Mouse (Mus musculus) heart, postnatal 36 days (tissue): ENCODE results near the gene Hacd3. TPM values are rescaled to one million over a fixed set of nuclear protein-coding genes. Genes with fewer than 3 reads are reported as not detected.

Experiments used
- DNase-seq, 2 experiments: peaks; one replicate each; pipeline ENCODE4 v3.0.0; 2021 to 2022
- intact Hi-C: fragments of 180-260 bp; cut with DNase I; formaldehyde crosslinking; loops from one replicate; pipeline ENCODE4 v1.15.1; 2025
- microRNA-seq, 2 experiments: library from miRNA; unstranded; fragments of <30 nt; microRNA quantifications; one replicate each; pipeline ENCODE4 v1.2.0; 2021; ENCODE audit warnings: borderline number of aligned reads in 2 of 2
- total RNA-seq, 2 experiments: library from RNA; stranded (reverse); gene quantifications; 2 replicates each; pipeline ENCODE4 v1.2.3; 2021

The Hacd3 gene
- total RNA-seq, 2 experiments from 2014 or later, result 17.3 to 18.6 TPM

- intact Hi-C loops, result no loop called here
- no peak for DNase-seq
These were observed 65.2 kb downstream of the Hacd3 start for GRCm38 (mm10) chr9:64956337-64956736.

GRCm38 (mm10) chr9:64953190-64953589 is 68.3 kb downstream of the Hacd3 start:
- intact Hi-C loops, result no loop called here

GRCm38 (mm10) chr9:64952055-64952454 is 69.4 kb downstream of the Hacd3 start:
- intact Hi-C loops, result no loop called here
- DNase-seq, result no peak

More at GRCm38 (mm10) chr9:64953190-64953589, 68.3 kb downstream of the Hacd3 start:
- DNase-seq, result no peak

- intact Hi-C loops, result no loop called here
- DNase-seq, result no peak
These were observed 70.3 kb downstream of the Hacd3 start, which contains the start of gene Slc24a1 for GRCm38 (mm10) chr9:64951161-64951657. TSS of gene Slc24a1 (minus strand) at chr9:64951607.

GRCm38 (mm10) chr9:64947483-64948095 is 73.9 kb downstream of the Hacd3 start:
- no peak for DNase-seq
- intact Hi-C loops, result no loop called here

GRCm38 (mm10) chr9:64943997-64944396 is 77.5 kb downstream of the Hacd3 start:
- intact Hi-C loops, result no loop called here
- DNase-seq, result no peak

- intact Hi-C loops, result no loop called here
- DNase-seq, result no peak
These were observed 79.8 kb downstream of the Hacd3 start for GRCm38 (mm10) chr9:64941650-64942049.

GRCm38 (mm10) chr9:64940731-64941346 is 80.7 kb downstream of the Hacd3 start:
- intact Hi-C loops, result no loop called here
- DNase-seq, result no peak

- intact Hi-C loops, result loop anchor here (5.0 kb wide), 1 partner anchor 547 kb away; no protein-coding TSS in a partner anchor
These were observed 81.7 kb downstream of the Hacd3 start for GRCm38 (mm10) chr9:64939790-64940189.

GRCm38 (mm10) chr9:64939281-64939680 is 82.2 kb downstream of the Hacd3 start:
- DNase-seq, result no peak
- intact Hi-C loops, result loop anchor here (5.0 kb wide), 1 partner anchor 547 kb away; no protein-coding TSS in a partner anchor

More at GRCm38 (mm10) chr9:64939790-64940189, 81.7 kb downstream of the Hacd3 start:
- no peak for DNase-seq

GRCm38 (mm10) chr9:64938535-64938934 is 83.0 kb downstream of the Hacd3 start:
- intact Hi-C loops, result loop anchor here (5.0 kb wide), 1 partner anchor 546 kb away; no protein-coding TSS in a partner anchor
- no peak for DNase-seq

- DNase-seq, result no peak
- intact Hi-C loops, result loop anchor here (2.0 to 5.0 kb wide), 2 partner anchors 159 to 545 kb away; no protein-coding TSS in a partner anchor
These were observed 84.0 kb downstream of the Hacd3 start for GRCm38 (mm10) chr9:64937491-64937890.

Small RNAs within 50 kb of the gene (microRNA-seq; reads per million reads assigned to microRNA genes)
- gene Gm25640, result 0 reads per million in 2 experiments

Other genes with a start within 250 kb of the Hacd3 start
- gene Dennd4a, start 210.4 kb downstream of the Hacd3 start, total RNA-seq, result 1 to 10 TPM; 7.7 to 8.4 TPM
- under 1 TPM; 0.14 to 0.22 TPM for gene Slc24a1, start 70.1 kb downstream of the Hacd3 start, total RNA-seq
- gene Ints14, start 60.8 kb downstream of the Hacd3 start, total RNA-seq, result 10 to 100 TPM; 15.9 to 16.0 TPM
- gene Dpp8, start 10.7 kb upstream of the Hacd3 start, total RNA-seq, result 10 to 100 TPM; 58.1 to 64.9 TPM
- 10 to 100 TPM in 1 of 2 experiments, 1 to 10 TPM in 1; 9.8 to 10.7 TPM for gene Igdcc4, start 79.8 kb upstream of the Hacd3 start, total RNA-seq
- under 1 TPM in 1 of 2 experiments, not detected in 1; 0.08 TPM for gene Igdcc3, start 119.5 kb upstream of the Hacd3 start, total RNA-seq
- 1 to 10 TPM; 3.8 to 4.1 TPM for gene Parp16, start 173.7 kb upstream of the Hacd3 start, total RNA-seq
- gene Cilp, start 243.5 kb upstream of the Hacd3 start, total RNA-seq, result 1 to 10 TPM; 3.9 to 5.6 TPM